Mouse (Mus musculus): ENCODE results near the gene BC147527. TPM values are rescaled to one million over a fixed set of nuclear protein-coding genes. Genes with fewer than 3 reads are reported as not detected.

BC147527 gene
- polyA plus RNA-seq, 1 experiment from 2014 or later, result 0.34 TPM

GRCm38 (mm10) chr13:120320721-120321120, 20.5 kb downstream of the BC147527 start:
- ATAC-seq (replicated peaks; ENCODE audit: low FRiP score, low read depth) (0 out of 2 replicates have a peak, but pooled peaks have one; percentile 40), DNase-seq (ENCODE audit: low spot score) (peak; percentile 10)
- Histone ChIP-seq H3K27me3 (ENCODE audit: insufficient read depth, low read length) (no peaks in the 10 kb centered on the region), H3K4me2 (ENCODE audit: low read length) (no peak overlapping the region), H3K4me3 (replicated peaks; ENCODE audit: low read depth, low read length) (no peak overlapping the region), H3K4me1 (replicated peaks; ENCODE audit: insufficient read depth, low read length) (no peaks in the 10 kb centered on the region), H3K9me3 (replicated peaks; ENCODE audit: low read length) (no peaks in the 10 kb centered on the region), H3K36me3 (ENCODE audit: insufficient read depth, low read length) (no peaks in the 10 kb centered on the region), H3K27ac (no peak overlapping the region), H3K9ac (ENCODE audit: low read depth, low read length) (no peak overlapping the region)
- WGBS, result 86% methylated on average over 1 of the region's 1 CpGs
- no peak for TF ChIP-seq CTCF (IDR thresholded peaks at IDR 0.05; ENCODE audit: low read depth)

Other genes with a start within 250 kb of the BC147527 start
- 0.12 and 0.19 TPM in 2 replicates for gene Gm21188, start 248.2 kb upstream of the BC147527 start, polyA plus RNA-seq (2015; fragmentation: Nextera tagmentation; extraction: Ambion mirVana)
- gene Gm20767, start 160.1 kb upstream of the BC147527 start, polyA plus RNA-seq (2015; fragmentation: Nextera tagmentation; extraction: Ambion mirVana), result not detected in 2 replicates
- gene Gm21818, start 128.0 kb upstream of the BC147527 start, polyA plus RNA-seq (2015; fragmentation: Nextera tagmentation; extraction: Ambion mirVana), result not detected in 2 replicates
- gene Gm21762, start 84.4 kb upstream of the BC147527 start, polyA plus RNA-seq (2015; fragmentation: Nextera tagmentation; extraction: Ambion mirVana), result not detected in 2 replicates
- not detected in 2 replicates for gene Gm21731, start 61.3 kb upstream of the BC147527 start, polyA plus RNA-seq (2015; fragmentation: Nextera tagmentation; extraction: Ambion mirVana)
- not detected in 2 replicates for gene AF067061, start 37.3 kb upstream of the BC147527 start, polyA plus RNA-seq (2015; fragmentation: Nextera tagmentation; extraction: Ambion mirVana)
- not detected in 2 replicates for gene Tcstv3, start 16.5 kb downstream of the BC147527 start, polyA plus RNA-seq (2015; fragmentation: Nextera tagmentation; extraction: Ambion mirVana)

All from kidney, postnatal 0 days (tissue).